Mouse (Mus musculus) WW6 (cell line): ENCODE results near the gene Oaz3.

Experiments
- DNase-seq: peaks from one replicate; pipeline ENCODE4 v3.0.0-alpha.2; 2013; ENCODE audit warnings: low read depth, low spot score

Gene Oaz3

GRCm38 (mm10) chr3:94387391-94387790, 56.3 kb downstream of the Oaz3 start:
- no peak for DNase-seq

- no peak for DNase-seq
These were observed 57.0 kb downstream of the Oaz3 start for GRCm38 (mm10) chr3:94386671-94387070.

DNA sequence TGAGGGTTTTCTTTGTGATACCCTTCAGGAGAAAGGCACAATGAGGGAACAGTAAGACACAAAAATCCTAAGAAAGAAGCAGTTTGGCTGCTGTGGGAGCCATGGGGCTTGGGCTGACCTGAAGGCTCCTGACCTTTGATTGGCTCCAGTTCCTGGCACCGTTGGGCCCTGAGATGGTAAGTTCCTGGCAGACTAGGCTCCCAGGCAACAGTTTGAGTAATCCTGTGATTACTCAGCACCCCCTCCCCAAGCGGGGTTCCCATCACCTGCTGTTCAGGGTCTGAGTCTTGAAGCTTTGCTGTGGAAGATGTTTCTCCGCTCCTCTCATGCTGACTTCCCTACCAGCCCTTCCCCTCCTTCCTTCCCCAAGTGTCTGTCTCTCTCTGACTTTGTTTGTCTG, 60.2 kb downstream of the Oaz3 start:
- DNase-seq: no peak
